Mouse (Mus musculus) gastrocnemius, postnatal 4 days (tissue): Measurements from ENCODE around the gene Il9r. TPM values are rescaled to one million over a fixed set of nuclear protein-coding genes. Genes with fewer than 3 reads are reported as not detected.

Experiments
- DNase-seq, 2 experiments: peaks; one replicate each; pipeline ENCODE4 v3.0.0; 2021 to 2022; ENCODE audit warnings: low spot score in 2 of 2, mixed read lengths in 2 of 2
- total RNA-seq, 2 experiments: library from RNA; stranded (reverse); gene quantifications; 2 replicates each; pipeline ENCODE4 v1.2.3; 2021

Il9r gene
- total RNA-seq, 2 experiments from 2014 or later, result 0.12 to 0.23 TPM

DNA sequence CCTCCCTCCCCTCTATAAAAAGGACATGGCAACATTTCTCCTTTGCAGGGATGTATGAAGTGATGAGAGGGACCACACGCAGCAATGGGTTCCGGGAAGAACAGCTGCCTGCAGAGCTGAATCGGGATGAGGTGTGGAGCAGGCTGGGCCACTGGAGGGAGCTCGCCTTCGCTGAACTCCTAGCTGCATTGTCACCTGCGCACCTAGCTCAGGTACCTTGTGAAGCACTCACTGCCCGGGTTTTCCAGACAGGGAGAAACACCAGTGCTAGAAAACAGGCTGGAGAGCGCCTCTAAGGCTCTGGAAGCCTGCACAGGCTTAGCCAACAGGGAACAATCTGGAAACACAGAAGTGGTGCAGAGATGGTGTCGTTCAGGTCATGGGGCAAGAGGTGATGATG is 38.6 kb downstream of the Il9r start:
- no peak for DNase-seq

- no peak for DNase-seq
These were observed 39.7 kb downstream of the Il9r start for GRCm38 (mm10) chr11:32160341-32160740.

- no peak for DNase-seq
These were observed 40.9 kb downstream of the Il9r start for GRCm38 (mm10) chr11:32159176-32159575.

DNA sequence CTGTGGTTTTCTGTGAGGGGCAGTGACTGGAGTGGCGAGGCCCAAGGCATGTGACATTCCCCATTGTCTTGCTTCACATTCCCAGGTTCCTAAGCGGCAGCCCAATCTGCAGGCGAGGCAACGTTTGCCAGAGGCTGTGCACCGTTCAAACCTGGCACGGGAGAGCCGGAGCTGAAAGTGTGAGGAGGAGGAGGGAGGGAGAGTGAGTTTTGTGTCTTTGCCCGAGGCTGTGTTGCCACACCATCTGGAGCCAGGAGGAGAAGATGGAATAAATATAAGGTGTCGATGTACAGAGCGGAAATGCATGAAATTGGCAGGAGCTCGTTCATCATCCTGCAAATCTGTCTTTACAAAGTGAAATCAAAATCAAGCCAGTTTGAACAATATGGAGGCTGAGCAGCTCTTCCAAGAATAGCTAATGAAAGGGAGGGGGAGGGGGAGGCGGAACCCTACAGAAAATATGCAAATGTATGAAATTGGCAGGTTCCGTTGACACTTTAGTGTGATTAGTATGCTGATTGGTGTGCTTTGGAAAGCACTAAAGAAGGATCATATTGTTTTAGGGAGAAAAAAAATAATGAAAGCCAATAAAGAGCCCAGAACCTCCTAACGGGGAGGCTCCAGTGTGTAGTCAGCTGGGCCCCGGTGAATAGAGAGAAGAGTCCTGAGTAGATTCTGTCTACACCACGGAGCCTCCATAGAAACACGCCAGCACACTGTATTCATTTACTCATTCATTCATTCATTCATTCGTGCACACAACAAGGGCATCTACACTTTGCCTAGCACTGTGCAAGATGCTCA is 42.1 kb downstream of the Il9r start:
- no peak for DNase-seq

- no peak for DNase-seq
These were observed 43.0 kb downstream of the Il9r start for GRCm38 (mm10) chr11:32156854-32157630.

DNA sequence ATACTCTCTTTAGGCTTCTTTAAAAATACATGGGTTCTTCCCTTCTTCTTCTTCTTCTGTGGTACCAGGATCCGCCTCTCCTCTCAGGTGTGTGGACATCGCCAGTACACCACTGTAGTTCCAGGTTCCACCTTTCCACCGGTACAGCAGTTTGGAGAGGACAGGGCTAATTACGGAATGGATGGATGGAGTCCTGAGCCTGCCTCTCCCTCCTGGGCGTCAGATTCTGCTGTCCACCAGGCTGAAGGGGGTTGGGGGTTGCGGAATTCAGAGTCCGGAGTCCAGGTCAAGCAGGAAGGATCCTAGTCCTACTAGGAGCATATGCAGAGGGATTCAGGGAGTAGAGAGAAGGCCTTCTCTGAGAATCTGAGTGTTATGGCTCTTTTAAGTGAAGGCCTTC is 46.9 kb downstream of the Il9r start:
- DNase-seq, result no peak

- DNase-seq, result no peak
These were observed 47.3 kb downstream of the Il9r start for GRCm38 (mm10) chr11:32152814-32153213.

- no peak for DNase-seq
These were observed 48.8 kb downstream of the Il9r start for GRCm38 (mm10) chr11:32151243-32151642.

DNA sequence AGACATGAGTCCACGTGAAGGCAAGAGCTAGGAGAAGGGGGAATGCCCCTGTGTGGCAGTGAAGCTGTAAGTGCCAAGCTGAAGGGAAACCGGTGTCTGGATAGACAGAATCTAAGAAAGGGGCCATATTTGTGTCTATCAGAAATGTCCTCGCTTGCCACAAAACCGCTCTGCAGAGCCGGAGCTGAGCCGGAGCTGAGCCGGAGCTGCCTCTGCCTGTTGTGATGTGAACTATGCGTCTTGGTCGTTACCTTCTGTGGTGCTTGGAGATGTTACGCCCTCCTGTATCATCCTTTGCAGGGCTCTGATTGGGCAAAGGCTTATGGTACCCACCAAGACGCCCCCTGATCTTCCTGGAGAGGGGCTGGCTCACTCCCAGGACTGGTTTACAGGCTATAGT is 50.5 kb downstream of the Il9r start:
- DNase-seq, result no peak

DNA sequence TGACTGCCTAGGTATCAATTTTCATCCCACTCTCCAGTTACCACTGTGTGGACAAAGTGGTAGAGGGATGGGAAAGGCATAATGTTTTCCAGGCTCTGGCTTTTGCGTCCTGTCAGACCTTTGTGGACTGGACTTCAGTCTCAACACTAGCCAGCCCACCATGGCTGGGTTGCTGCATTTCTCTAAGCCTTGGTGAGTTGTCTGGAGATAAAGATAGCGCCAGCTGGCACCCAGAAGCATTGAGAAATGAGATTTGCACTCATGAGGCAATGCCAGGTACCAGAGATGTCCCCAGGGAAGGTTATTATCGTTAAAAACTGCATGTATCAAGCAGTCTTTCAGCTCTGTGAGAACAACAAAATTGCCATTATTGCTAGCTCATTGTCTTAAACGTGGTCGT is 57.3 kb downstream of the Il9r start:
- DNase-seq, result no peak

- DNase-seq, result no peak
These were observed 58.2 kb downstream of the Il9r start for GRCm38 (mm10) chr11:32141627-32142586.

DNA sequence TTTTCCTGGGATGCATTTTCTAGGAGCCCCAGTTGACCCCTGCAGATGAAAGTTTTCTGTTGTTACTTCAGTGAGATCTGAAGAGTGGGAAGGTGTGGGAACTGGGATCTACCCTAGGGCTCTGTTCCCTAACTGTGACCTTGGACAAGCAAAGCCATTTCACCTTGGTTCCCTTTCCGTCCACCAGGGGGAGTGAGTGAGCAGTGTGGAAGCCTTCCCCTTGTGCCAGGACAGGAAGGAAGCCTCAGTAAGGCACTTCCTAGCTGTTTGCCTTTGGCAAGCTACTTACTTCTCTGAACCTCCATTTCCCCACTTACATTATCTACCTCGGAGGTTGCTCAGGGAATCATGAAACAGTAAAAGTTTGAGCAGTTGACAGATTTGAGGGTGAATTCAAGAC is 59.0 kb downstream of the Il9r start:
- DNase-seq, result peak in 1 of 2 experiments; percentile 39

GRCm38 (mm10) chr11:32139528-32139961 is 60.5 kb downstream of the Il9r start:
- DNase-seq, result no peak

DNA sequence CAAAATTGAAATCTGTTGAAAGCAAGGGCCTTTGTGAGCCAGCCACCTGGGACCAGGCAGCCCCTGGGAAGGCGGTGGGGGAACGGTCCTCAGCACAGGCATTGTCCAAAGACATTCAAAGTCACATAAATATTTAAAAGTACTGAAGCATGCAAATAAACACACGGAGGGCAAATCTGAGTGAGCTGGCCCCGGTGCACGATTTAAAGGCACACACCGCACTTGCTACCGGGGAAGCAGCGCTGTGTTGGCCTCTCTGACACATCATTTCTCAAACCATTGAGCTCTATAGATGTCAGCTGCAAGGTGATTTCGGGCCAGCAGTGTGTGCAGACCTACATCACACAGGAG is 61.5 kb downstream of the Il9r start:
- DNase-seq, result no peak

DNA sequence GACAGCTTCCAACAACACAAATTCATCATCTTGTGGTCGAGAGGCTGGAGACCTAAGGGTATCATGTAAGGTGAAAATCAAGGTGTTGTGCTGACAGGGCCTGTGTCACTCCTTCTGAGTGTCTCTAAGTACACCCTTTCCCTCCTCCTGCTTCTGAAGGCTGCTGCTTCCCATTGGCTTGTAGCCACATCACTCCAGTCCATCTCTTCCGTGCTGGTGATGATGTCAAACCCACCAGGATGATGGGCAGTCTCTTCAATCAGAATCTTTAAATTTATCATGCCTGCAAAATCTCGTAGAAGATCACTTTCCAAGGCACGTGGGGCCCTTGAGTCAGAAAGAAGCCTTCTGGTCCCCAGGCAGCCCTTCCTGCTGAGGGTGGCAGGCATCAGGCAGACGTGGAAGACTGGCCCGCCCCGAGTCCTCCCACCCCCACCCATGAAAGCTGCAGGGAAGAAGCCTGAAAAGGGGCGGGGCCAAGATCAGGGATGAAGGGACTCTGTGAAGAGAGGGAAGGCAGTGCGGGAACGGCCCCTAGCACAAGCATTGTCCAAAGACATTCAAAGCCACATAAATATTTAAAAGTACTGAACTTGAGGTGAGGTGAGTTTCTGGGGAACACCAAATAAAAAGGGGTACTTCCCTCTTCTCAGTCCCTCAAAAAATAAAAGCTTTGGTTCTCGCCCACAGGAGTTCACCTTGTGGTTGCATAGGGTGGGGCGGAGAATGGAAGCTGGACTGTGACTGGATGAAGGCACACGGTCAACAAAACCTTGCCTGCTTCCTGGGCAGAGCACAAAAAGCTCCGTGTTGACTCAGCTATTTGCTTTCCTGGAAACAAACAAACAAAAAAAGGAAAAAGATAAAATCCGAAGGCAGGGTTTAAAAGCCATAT is 62.1 kb downstream of the Il9r start:
- no peak for DNase-seq

Other genes with a start within 250 kb of the Il9r start
- gene 4930524B15Rik, start 234.7 kb downstream of the Il9r start, total RNA-seq, result not detected
- gene Nsg2, start 199.8 kb downstream of the Il9r start, total RNA-seq, result 1 to 10 TPM; 3.3 to 3.9 TPM
- 10 to 100 TPM in 1 of 2 experiments, 1 to 10 TPM in 1; 10.0 to 12.2 TPM for gene Snrnp25, start 5.1 kb upstream of the Il9r start, total RNA-seq
- gene Rhbdf1, start 22.0 kb upstream of the Il9r start, total RNA-seq, result 10 to 100 TPM; 45.7 to 57.4 TPM
- gene Mpg, start 26.2 kb upstream of the Il9r start, total RNA-seq, result 10 to 100 TPM; 17.6 to 18.2 TPM
- 10 to 100 TPM; 26.1 to 33.5 TPM for gene Nprl3, start 67.4 kb upstream of the Il9r start, total RNA-seq
- not detected for gene Hba-x, start 76.1 kb upstream of the Il9r start, total RNA-seq
- gene Hba-a1, start 83.2 kb upstream of the Il9r start, total RNA-seq, result 100 to 1,000 TPM; 293 to 605 TPM
- not detected for gene Hbq1b, start 86.7 kb upstream of the Il9r start, total RNA-seq
- gene Hba-a2, start 96.2 kb upstream of the Il9r start, total RNA-seq, result 100 to 1,000 TPM; 211 to 422 TPM
- gene Hbq1a, start 99.8 kb upstream of the Il9r start, total RNA-seq, result not detected
- 10 to 100 TPM; 51.4 to 56.2 TPM for gene Sh3pxd2b, start 147.5 kb upstream of the Il9r start, total RNA-seq